Mouse (Mus musculus): ENCODE measurements at regions not wholly inside any gene's neighbourhood (a gene's known extent, or its start where the extent isn't known, plus 50 kb on each side); places are given as distances from the start of the nearest gene placed in this dataset.

DNA sequence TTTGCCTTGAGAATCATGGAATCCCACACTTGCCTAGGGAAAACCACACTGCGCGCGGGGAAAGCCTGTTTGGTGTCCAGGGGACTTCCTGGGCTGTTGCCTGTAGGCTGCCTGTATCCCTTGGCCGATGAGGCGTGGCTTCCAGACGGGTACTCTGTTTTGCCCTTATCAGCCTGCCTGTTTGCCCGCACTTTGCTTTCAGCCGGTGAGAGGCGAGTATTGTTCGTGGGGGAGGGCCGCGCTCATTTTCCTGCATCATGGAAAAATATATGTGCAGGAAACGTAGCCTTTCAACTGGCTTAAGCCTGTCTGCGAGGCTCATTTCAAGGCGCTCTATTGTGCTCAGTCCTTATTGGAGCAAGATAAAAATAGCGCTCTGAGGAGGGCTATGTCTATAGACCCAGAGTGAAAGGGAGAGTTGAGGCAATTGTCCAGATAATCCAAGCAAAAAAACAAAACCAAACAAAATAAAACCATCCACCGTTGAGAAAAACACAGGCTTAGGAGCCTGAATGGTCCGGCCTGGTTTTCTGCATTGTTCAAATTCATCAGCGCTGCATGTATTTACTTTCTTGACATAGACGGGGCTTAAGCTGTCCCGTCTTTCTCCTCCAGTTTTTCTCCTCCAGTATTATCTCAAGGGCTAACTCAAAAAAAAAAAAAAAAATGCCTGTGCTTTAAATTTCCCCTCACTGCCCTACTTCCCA, 67.9 kb downstream of the Klf5 start:
- peak; percentile 42 to 58 for DNase-seq

DNA sequence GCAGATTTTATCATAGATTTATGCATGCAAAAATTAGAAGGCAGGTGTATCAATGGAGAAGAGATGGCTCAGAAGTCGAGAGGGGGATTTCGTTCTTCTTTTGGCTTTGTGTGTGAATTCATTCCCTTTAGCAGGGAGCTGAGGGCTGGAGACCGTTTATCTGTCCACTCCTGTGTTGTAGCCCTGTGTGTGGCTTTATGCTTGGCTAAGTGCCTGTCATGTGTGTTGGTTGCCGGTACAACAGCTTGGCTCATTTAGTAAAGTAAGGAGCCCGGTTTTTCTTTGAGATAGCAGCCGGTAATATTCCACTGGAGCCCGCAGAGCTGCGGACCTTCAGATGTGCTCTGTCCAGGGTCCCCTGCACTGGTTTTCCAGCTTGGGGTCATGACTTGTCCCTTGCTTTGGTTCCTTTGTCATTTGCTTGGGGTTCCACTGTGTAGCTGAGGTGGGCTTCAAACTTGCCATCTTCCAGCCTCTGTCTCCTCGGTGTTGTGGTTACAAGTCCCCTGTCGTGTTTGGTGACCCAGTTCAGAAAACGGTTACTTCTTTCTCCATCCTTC, 68.6 kb downstream of the Klf5 start:
- no peak for DNase-seq

DNA sequence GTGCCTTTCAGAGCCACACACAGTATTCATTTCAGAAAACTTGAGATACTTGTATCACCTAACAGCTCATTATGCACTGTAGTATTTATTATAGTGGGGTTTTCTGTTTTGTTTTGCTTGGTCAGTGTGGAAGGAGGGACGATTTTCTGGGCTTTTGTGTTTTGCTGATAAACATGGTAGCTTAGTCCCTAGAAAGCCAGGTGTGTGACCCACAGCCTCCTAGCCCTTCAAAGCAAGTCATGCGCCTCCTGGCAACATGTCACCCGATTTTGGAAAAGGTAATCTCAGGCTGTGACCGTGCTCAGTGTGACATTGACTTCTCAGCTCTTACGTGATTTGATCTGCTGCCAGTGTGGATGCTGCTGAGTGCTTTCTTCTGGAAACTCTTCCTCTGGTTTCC, 70.9 kb downstream of the Klf5 start:
- DNase-seq, result no peak

DNA sequence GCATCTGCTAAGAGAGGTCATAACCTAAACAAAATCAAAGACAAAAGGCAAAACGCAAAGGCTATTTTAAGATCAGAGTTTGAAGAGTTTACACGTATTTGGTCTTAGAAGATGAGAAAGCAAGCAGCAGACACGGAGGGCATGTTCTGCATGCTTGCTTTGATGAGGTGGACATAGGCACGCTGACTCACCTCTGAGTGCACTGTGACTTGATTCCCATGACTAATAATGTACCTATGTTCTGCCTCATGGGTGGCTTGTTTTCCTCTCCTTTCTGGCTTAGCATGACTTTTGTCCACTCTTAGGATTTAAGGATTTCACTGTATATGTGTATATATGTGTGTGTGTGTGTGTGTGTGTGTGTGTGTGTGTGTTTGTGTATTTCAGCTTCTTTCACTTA, 75.2 kb downstream of the Klf5 start:
- DNase-seq, result no peak

DNA sequence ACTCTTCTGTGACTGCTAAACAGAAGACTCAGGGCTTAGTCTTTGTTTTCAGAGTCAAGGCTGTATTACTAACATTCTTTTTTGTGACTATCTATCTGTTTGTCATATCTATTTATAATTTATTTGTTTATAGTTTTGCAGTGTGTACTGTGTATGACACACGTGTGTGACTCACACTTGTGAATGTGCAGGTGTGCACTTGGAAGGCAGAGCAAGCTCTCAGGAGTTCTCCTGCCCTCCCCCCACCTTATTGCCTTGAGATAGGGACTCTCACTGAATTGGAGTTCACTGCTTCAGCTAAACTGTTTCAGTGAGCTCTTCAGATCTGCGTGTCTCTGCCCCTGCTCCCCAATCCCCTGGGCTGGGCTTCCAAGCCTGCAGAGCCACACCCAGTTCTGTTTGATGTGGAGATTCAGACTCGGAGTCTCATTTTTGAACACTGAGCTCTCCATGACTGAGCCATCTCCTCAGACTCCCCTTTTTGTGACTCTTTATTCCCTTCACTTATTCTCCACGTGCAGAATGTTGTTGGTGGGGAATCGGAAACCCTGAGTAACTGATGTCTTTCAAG, 76.6 kb downstream of the Klf5 start:
- DNase-seq, result no peak

DNA sequence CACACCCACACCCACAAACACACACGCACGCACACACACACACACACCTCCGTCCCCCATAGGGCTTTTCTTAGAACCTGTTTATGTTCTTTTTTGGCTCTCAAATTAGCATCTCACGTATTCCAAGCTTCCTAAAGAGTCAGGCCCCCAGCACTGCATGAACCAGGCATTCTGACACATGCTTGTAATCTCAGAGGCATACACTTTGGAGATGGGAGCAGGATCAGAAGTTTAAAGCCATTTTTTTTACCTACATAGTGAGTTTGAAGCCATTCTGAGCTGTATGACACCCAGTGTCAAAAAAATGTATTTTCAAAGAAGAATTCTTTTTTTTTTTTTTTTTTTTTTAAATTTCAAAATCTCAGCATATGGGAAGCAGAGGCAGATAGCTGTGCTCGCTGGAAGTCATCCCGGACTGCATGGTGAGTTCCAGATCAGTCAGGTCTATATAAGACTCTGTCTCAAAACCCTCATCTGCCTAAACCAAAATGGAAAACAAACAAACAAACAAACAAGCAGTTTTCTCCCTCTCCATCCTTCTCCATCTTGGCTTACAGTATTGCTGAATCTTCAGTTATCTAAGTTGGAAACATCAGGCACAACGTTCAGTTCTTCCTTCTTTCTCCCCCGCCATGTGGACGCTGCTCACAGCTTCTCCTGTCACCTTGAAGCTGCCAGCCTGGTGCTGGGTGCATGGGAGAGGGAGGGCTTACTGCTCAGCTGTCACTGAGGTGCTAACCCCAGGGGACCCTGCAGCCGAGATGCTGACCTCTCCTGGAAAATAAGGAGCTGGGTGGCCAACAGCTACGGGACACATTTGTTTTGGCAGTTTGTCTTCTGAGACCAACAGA, 78.4 kb downstream of the Klf5 start:
- no peak for DNase-seq

DNA sequence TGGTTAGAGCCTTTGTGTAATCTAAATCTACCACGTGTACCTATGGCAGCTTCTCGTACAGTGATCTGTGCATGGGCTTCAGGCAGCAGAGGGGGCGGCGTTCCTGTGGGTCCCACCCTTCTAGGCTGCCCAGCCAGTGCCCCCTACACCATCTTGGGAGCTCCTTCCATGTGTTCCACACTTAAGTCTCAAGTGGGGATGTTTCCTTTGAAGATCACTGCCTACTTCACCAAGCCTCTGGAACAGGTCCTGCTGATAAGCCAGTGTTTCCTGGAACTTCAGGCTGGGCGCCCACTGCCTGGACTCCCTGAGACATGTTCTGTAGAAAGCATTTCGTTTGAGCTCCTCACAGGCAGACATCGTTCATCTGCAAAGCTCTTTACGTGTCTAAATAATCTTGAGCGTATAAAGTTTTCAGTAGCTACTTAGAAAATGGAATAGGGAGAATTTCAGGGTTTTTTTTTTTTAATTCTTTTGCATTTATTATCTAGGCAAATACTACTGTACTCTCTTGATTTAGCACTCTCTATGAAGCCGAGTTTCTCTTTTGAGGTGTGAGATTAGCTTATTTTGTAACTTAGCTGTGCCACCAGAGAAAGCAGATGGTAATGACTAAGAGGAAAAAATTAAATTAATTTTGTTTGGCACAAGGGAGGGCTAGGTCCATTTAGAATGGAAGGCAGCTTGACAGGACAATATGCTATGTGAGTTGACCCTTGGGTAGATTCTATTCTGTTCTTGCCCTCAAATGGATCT, 82.9 kb downstream of the Klf5 start:
- DNase-seq, result no peak

DNA sequence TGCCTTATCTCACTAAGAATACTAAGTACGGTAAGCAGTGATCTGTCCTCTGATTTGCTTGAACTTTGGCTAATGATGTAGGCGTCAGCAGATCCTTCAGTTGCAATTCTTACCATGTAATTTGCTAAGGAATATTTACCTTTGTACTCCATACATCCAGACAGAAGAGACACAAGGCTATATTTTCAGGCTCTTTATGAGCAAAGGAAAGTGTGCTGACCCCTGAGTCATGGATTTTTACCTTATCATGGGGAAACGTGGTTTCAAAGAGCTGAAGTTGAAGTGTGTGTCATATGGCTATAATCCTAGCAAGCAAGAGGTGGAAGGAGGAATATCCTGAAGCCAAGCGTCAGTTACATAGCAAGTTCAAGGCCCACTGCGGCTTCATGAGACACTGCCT, 83.6 kb downstream of the Klf5 start:
- DNase-seq, result no peak

DNA sequence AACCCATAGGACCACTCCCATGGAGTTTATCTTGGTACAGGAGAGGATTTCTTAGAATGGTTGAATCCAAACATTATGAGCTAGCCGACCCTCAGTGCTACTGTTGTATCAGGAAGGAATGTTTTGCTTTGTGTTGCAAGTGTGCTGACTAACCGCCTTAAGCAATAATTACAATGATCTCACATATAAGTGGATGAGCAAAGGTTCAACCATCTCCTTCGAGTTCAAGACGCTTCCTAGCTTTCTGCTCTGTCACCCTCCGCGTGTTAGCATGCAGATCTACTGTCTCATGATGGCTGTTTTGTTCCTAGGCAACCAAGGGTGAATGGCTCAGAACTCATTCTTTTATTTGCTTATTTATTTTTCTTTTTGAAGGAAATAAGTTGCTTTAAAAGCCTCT, 84.7 kb downstream of the Klf5 start:
- no peak for DNase-seq

DNA sequence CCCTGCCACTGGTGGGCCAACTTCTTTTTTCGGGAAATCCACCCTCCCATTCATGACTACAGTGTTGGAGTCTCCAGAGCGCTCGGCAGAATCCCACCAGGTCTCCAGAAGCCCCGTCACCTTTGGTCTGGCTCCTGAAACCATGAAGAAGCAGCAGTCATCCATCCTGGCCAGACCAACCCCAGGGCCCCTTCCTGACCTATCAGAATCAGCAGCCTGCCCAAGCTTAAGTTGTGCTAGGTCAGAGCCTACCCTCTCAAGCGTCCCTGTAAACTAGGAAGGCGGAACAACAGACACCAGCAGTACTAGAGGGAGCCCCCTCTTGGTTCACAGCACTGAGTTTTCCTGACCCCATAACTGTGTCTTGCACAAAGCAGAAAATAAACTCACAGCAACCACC, 89.1 kb downstream of the Klf5 start:
- no peak for DNase-seq

DNA sequence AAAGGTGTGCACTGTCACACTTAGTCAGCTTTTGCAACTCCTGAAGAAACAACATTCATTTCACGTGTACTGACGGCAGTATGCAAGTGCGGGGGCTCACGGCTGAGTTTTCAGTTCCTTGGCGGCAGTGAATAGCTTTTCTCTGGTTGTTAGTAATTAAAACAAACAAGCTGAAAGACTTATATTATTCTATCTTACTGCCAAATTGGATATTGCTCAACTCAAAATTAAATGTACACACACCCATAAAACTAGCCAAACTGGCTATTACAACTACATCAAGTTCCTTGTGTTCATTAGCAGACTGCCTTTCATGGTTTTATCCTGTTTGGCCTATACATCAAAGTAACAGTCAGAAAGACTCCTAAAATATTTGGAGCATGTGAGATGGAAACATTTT, 90.8 kb downstream of the Klf5 start:
- no peak for DNase-seq

DNA sequence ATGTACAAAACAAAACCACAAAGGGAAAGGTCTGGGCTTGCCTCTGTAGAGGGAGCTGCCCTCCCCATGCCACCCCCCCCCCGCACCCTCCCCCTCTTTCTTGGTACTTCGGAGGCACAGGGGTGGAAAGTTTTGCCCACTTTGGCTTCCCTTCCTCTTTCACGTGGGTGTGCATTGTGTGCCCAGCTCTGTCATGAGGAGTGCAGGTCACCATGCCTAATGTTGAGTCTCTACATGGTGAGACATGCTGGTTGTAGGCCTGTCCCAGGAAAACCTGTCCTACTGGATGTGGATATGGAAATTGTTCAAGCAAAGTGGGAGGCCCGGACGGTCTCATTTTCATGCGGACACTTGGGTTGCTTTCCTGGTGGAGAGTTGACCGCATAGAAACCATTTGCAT, 93.2 kb downstream of the Klf5 start:
- DNase-seq, result no peak

DNA sequence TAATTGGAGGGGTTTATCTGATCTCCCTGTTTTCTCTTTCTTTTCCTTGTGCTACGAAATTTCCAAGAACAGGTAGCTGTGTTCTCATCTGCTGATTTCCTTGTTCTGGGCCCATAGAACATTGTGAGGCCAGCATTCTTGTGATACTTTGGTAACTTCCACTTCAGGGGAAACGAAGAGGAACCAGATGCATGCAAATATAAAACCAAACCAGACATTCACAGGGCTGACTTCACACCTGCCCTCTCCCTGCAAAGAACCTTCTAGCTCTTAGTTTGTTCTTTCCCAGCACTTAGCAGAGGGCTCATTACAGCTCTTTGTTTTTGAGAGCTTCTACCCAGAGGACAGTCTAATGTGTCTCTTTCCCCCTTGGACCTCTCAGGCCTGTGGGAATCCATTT, 94.3 kb downstream of the Klf5 start:
- DNase-seq, result no peak

DNA sequence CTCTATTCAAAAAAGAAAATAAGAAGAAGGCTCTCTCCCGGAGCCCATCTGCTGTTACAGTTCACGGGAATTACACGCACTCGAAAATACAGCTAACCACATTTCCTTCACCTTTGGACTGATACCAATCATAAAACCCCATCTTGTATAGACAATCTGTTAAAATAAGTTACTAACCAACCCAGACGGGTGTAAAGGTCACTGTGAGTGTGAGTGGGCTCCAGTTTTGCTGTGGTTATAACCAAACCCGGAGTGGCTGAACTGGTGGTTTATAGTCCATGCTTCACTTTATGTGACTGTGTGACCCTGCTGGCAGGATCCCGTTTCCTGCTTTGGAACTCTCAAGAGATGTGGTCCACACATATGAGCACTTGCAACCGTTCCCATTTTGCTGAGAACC, 95.1 kb downstream of the Klf5 start:
- DNase-seq, result no peak

DNA sequence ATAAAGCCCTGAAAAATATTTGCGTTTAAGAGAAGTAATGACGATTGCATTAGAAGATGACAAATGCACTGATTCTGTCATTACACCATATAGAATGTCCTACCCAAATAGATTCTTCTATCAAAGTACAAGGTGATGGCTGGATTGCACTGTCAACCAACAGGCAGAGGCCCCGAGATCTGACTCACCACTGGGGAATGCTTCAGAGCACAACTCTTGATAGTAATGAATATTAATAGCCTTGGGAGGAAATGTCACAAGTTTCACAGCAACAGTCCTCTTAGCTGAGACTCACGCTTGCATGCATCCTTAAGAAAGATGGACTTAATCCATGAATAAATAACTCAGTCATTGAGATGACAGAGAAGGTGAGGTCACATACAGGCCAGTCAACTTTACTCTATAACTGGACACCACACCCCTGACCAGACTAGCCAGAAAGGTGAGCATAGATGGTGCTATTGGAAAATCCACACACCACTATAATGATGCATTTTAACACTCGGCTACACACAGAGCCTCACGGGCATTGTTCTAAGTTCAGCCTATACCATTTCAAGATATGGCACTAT, 104.8 kb downstream of the Klf5 start:
- no peak for DNase-seq

DNA sequence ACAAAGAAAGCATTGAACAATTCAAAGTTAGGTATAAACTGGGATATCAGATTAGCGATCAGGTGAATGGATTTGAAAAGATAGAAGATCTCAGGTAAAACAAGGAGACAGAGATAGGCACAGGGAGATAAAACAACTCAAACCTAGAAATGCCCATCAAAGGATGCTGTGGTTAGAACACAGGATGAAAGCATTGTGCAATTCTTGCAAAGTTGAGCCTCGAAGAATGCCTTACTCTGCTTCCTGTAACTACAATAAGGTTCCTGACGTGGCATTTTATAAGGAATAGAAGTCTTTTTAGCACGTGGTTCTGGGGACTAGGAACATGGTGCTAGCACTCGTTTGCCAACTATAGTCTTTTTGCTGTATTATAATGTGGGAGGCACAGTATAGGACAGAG, 106.7 kb downstream of the Klf5 start:
- no peak for DNase-seq

DNA sequence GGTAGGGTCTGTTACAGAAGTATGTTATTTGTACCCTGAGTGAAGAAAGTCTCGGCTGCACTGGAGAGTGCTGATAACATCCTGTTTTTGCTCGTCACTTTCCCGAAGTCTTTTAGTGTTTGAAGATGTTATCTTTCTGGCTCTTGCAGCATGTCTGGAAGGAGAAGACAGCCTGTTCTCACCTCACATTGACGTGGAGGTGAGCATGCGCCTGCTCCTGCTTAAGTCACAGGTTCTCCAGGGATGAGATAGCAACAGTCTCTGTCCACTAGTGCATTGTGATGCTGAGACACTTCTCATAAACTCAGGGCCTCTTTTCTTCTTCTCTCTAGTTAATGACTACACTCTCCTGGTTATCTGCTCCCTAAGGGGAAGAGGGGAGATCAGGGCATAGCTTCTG, 113.3 kb downstream of the Klf5 start:
- no peak for DNase-seq

DNA sequence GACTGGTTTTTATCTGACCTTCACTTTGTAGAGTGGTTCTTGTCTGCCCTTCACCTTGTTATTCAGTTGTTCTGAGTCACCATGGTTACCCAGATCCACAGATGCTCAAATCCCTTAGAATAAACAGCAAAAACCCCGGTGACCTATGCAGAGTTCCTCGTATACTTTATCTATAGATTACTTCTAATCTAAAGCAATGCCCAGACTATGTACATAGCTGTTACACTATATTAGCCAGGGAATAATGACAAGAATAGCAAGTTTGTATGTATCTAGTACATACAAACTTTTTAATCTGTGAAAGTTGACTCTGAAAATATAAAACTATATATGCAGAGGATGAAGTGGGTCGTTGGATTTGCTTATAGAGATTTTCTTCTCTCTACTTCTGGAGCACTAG, 117.7 kb downstream of the Klf5 start:
- DNase-seq, result no peak

DNA sequence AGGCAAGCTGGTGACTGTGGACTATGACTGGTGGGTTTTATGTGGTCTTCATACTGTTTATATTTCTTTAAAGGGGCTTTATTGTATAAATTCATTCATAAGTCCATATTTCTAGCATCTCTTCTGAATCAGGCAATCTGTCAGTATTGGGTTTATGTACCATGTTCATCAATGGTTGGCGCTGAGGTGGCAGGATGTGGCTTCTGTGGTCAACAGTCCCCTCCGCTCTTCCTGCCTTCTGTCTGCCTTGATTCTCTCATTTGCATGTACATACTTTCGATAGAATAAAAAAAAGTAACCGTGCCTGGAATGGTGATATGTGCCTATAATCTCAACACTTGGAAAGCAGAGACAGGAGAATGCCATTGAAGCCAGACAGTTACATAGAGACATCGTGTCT, 120.5 kb downstream of the Klf5 start:
- DNase-seq, result no peak

DNA sequence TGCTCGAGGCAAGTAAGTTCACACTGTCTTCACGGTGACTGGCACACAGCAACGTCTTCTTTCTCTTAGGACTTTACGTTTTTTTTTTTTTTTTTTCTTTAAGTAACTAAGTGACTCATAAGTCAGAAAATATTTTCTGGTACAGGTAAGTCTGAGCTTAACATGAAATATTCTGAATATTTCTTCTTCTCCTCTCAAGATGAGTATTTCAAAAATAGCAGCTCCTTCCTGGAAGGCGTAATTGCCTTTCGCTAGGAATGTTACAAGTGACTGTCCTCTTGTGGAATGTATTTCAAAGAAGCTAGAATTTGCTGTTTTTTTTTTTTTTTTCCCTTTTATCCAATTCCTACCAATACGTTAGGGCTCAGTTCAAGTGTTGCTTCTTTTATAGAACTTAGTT, 124.8 kb downstream of the Klf5 start:
- DNase-seq, result no peak

DNA sequence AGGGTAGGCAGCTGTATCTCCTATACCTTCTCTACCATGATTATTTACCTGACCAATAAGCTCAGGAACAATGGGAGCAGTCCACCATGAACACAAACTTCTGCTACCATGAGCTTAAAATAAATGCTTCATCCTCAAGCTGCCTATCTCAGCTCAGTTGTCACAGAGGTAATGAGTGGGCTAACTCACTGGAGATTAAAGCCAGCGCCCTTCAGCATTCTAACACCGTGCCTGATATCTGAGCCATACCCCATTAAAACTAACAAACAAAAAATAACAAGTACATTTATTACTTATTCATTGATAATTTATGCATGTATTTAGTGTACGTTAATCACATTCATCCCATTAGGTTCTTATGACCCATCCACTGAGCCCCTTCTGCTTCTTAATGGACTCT, 128.6 kb downstream of the Klf5 start:
- DNase-seq, result no peak

DNA sequence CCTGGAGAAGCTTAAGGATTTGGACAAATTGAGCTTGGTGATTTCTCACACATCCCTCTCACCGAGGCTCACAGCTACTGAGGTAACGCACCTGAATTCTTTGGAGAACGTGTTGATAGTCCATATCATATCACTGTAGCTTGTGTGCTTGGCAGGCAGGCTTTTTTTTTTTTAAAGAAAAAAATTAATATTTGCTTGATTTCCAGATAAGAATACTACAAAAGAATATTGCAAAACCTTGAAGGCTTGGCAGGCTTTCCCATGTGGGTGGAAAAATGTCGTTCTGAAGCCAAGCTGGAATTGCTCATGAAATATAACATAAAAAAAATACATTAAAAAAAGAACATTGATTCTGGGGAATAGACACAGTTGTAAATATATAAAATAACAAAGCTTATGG, 131.8 kb downstream of the Klf5 start:
- DNase-seq, result peak in 1 of 2 experiments; percentile 34

DNA sequence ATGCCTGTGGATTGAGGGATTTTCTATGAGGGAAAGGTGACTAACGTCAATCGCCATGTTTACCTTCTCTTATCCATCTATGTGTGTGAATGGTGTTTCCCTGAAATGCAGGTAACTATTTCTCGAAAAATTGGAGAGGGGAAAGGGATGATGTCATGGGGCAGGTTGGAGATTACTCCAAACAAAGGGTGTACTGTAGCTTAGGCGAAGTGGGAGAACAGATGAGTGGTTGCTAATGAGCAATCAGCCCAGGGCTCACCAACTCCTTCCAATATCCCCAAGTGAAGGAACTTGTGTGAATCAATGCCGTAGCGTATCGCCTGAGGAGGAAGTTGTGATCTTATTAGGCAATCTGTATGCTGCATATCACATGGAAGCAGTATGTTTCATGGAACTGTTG, 133.2 kb downstream of the Klf5 start:
- DNase-seq, result no peak
